Mouse (Mus musculus) myocyte (in vitro differentiated cells): ENCODE measurements at regions not wholly inside any gene's neighbourhood (a gene's known extent, or its start where the extent isn't known, plus 50 kb on each side); places are given as distances from the start of the nearest gene placed in this dataset.

Experiments
- CEBPB ChIP-seq: IDR thresholded peaks from 2 replicates; pipeline ENCODE4 v1.6.1; 2011; ENCODE audit warnings: mild to moderate bottlenecking, moderate library complexity; ENCODE audit not compliant: poor library complexity, insufficient read depth, severe bottlenecking
- MYOG ChIP-seq, 3 experiments: IDR thresholded peaks; one replicate each; pipeline ENCODE4 v1.6.1; 2011; ENCODE audit warnings: control low read depth in 2 of 3, low read depth in 2 of 3, mild to moderate bottlenecking in 2 of 3; ENCODE audit not compliant: insufficient read length in 2 of 3, control insufficient read depth in 1 of 3, insufficient read depth in 1 of 3
- POLR2A ChIP-seq: IDR thresholded peaks from one replicate; pipeline ENCODE4 v1.6.1; 2011; ENCODE audit warnings: low read depth, mild to moderate bottlenecking, control low read depth, moderate library complexity; ENCODE audit not compliant: insufficient read length
- SRF ChIP-seq: IDR thresholded peaks from one replicate; pipeline ENCODE4 v1.6.1; 2011; ENCODE audit warnings: low read depth; ENCODE audit not compliant: control insufficient read depth, insufficient read length
- TCF12 ChIP-seq: IDR thresholded peaks from one replicate; pipeline ENCODE4 v1.6.1; 2011; ENCODE audit warnings: mild to moderate bottlenecking, control low read depth; ENCODE audit not compliant: poor library complexity, insufficient read depth, severe bottlenecking
- USF1 ChIP-seq: IDR thresholded peaks from one replicate; pipeline ENCODE4 v1.6.1; 2011; ENCODE audit warnings: low read depth, mild to moderate bottlenecking, control low read depth, moderate library complexity

- TF ChIP-seq POLR2A: no peak
- no peak for TF ChIP-seq MYOG (IDR thresholded peaks at IDR 0.05; ENCODE audit: control insufficient read depth in 1 of 3, insufficient read depth in 1 of 3, insufficient read length in 2 of 3, low read depth in 2 of 3)
- TF ChIP-seq USF1: no peak
- no peak for TF ChIP-seq SRF
- TF ChIP-seq CEBPB: no peak
- TF ChIP-seq TCF12: no peak
Measured at GRCm38 (mm10) chr13:28680266-28680665, 273.2 kb downstream of the Sox4 start.
